Mouse (Mus musculus) MEL (cell line): Measurements from ENCODE around the gene Thap11. TPM values are rescaled to one million over a fixed set of nuclear protein-coding genes. Genes with fewer than 3 reads are reported as not detected.
A peak's percentile ranks its signal among the peaks of the same experiment; 100 is the strongest.

Source experiments
- DNase-seq: peaks from one replicate; pipeline ENCODE4 v3.0.0; 2011; ENCODE audit warnings: low read depth, low spot score
- H3K27ac ChIP-seq: 2 replicates; pipeline ENCODE4 v1.5.1; 2012; ENCODE audit warnings: low read depth, mild to moderate bottlenecking, control low read depth, low read length, moderate library complexity; ENCODE audit not compliant: control insufficient read depth
- H3K27me3 ChIP-seq, 2 experiments: fragments of 150-350 bp in 1 of 2; sonication (generic) in 1 of 2; 2 replicates each; pipeline ENCODE4 v1.6.1; 2012; ENCODE audit warnings: low read length in 2 of 2, mild to moderate bottlenecking in 2 of 2, improper control_type of control experiment in 1 of 2, moderate library complexity in 1 of 2; ENCODE audit not compliant: insufficient read depth in 2 of 2, control insufficient read depth in 1 of 2
- H3K36me3 ChIP-seq, 2 experiments: 2 replicates each; pipeline ENCODE4 v1.6.1; 2012 to 2014; ENCODE audit warnings: low read length in 2 of 2, improper control_type of control experiment in 1 of 2, inconsistent platforms in 1 of 2, mild to moderate bottlenecking in 1 of 2; ENCODE audit not compliant: insufficient read depth in 2 of 2, control insufficient read depth in 1 of 2
- H3K4me1 ChIP-seq, 2 experiments: fragments of 150-350 bp in 1 of 2; sonication (generic) in 1 of 2; 2 replicates each; pipeline ENCODE4 v1.6.1; 2012; ENCODE audit warnings: low read length in 2 of 2, improper control_type of control experiment in 1 of 2, mild to moderate bottlenecking in 1 of 2; ENCODE audit not compliant: insufficient read depth in 2 of 2, control insufficient read depth in 1 of 2
- H3K4me3 ChIP-seq, 2 experiments: fragments of 150-350 bp in 1 of 2; sonication (generic) in 1 of 2; 2 replicates each; pipeline ENCODE4 v1.5.1; 2012; ENCODE audit warnings: low read depth in 2 of 2, low read length in 2 of 2, mild to moderate bottlenecking in 2 of 2, moderate library complexity in 2 of 2, control low read depth in 1 of 2, improper control_type of control experiment in 1 of 2; ENCODE audit not compliant: control insufficient read depth in 1 of 2, insufficient read depth in 1 of 2
- H3K79me2 ChIP-seq: 2 replicates; pipeline ENCODE4 v1.6.1; 2012; ENCODE audit warnings: mild to moderate bottlenecking, low read length, moderate library complexity; ENCODE audit not compliant: control insufficient read depth, poor library complexity, insufficient read depth
- H3K9ac ChIP-seq: 2 replicates; pipeline ENCODE4 v1.6.1; 2012; ENCODE audit warnings: low read depth, mild to moderate bottlenecking, control low read depth, low read length, moderate library complexity; ENCODE audit not compliant: control insufficient read depth, poor library complexity, severe bottlenecking
- H3K9me3 ChIP-seq: fragments of 150-350 bp; sonication (generic); replicated peaks from 2 replicates; pipeline ENCODE4 v1.6.1; 2012; ENCODE audit warnings: mild to moderate bottlenecking, low read length, improper control_type of control experiment, moderate library complexity; ENCODE audit not compliant: insufficient read depth
- BHLHE40 ChIP-seq: IDR thresholded peaks from 2 replicates; pipeline ENCODE4 v1.6.1; 2012; ENCODE audit warnings: low read depth, mild to moderate bottlenecking, inconsistent platforms, low read length, improper control_type of control experiment, borderline replicate concordance
- ELF1 ChIP-seq: IDR thresholded peaks from 2 replicates; pipeline ENCODE4 v1.6.1; 2014; ENCODE audit warnings: low read depth, mild to moderate bottlenecking, inconsistent platforms, low read length, improper control_type of control experiment, moderate library complexity
- EP300 ChIP-seq, 2 experiments: IDR thresholded peaks; 2 replicates each; pipeline ENCODE4 v1.6.1; 2011; ENCODE audit warnings: improper control_type of control experiment in 2 of 2, low read length in 2 of 2, low read depth in 1 of 2, mild to moderate bottlenecking in 1 of 2
- ETS1 ChIP-seq: IDR thresholded peaks from 2 replicates; pipeline ENCODE4 v1.6.1; 2012; ENCODE audit warnings: low read depth, mild to moderate bottlenecking, inconsistent platforms, low read length, improper control_type of control experiment, moderate library complexity
- GATA1 ChIP-seq: IDR thresholded peaks from 2 replicates; pipeline ENCODE4 v1.6.1; 2011; ENCODE audit warnings: low read depth, low read length, improper control_type of control experiment
- HCFC1 ChIP-seq: IDR thresholded peaks from 2 replicates; pipeline ENCODE4 v1.6.1; 2012; ENCODE audit warnings: low read depth, mild to moderate bottlenecking, inconsistent platforms, low read length, improper control_type of control experiment, moderate library complexity
- KAT2A ChIP-seq: conservative IDR thresholded peaks from 2 replicates; pipeline ENCODE4 v1.6.1; 2012; ENCODE audit warnings: low read depth, low read length, improper control_type of control experiment, inconsistent platforms
- MAFK ChIP-seq: IDR thresholded peaks from 2 replicates; pipeline ENCODE4 v1.6.1; 2011; ENCODE audit warnings: low read depth, mild to moderate bottlenecking, low read length, improper control_type of control experiment, borderline replicate concordance
- MXI1 ChIP-seq: IDR thresholded peaks from 2 replicates; pipeline ENCODE4 v1.6.1; 2011; ENCODE audit warnings: mild to moderate bottlenecking, low read depth, low read length, improper control_type of control experiment
- MYB ChIP-seq: IDR thresholded peaks from 2 replicates; pipeline ENCODE4 v1.6.1; 2011; ENCODE audit warnings: mild to moderate bottlenecking, low read depth, low read length, improper control_type of control experiment
- SIN3A ChIP-seq: IDR thresholded peaks from 2 replicates; pipeline ENCODE4 v1.6.1; 2012; ENCODE audit warnings: low read length, improper control_type of control experiment, inconsistent platforms
- TAL1 ChIP-seq: IDR thresholded peaks from 2 replicates; pipeline ENCODE4 v1.6.1; 2012; ENCODE audit warnings: mild to moderate bottlenecking, inconsistent platforms, low read length, moderate library complexity, mixed read lengths
- TBP ChIP-seq: IDR thresholded peaks from 2 replicates; pipeline ENCODE4 v1.8.0; 2011; ENCODE audit warnings: low read depth, low read length, improper control_type of control experiment
- TCF12 ChIP-seq: IDR thresholded peaks from 2 replicates; pipeline ENCODE4 v1.6.1; 2014; ENCODE audit warnings: low read depth, mild to moderate bottlenecking, inconsistent platforms, low read length, improper control_type of control experiment, moderate library complexity
- ZKSCAN1 ChIP-seq: IDR thresholded peaks from 2 replicates; pipeline ENCODE4 v1.6.1; 2012; ENCODE audit warnings: low read depth, mild to moderate bottlenecking, inconsistent platforms, low read length, improper control_type of control experiment, moderate library complexity
- ZMIZ1 ChIP-seq: IDR thresholded peaks from 2 replicates; pipeline ENCODE4 v1.6.1; 2012; ENCODE audit warnings: low read depth, mild to moderate bottlenecking, inconsistent platforms, low read length, improper control_type of control experiment, moderate library complexity
- ZNF384 ChIP-seq: IDR thresholded peaks from 2 replicates; pipeline ENCODE4 v1.6.1; 2012; ENCODE audit warnings: low read depth, mild to moderate bottlenecking, inconsistent platforms, low read length, improper control_type of control experiment
- polyA plus RNA-seq, 2 experiments: library from polyadenylated mRNA; stranded (reverse) in 1 of 2; unstranded in 1 of 2; fragments of >175 nt in 1 of 2; fragments of >200 nt in 1 of 2; gene quantifications; 2 replicates each; pipeline versions ENCODE4 v1.2.1 to v1.2.4; 2012; ENCODE audit warnings: low replicate concordance in 2 of 2, low read depth in 1 of 2; ENCODE audit not compliant: insufficient read length in 2 of 2, insufficient read depth in 1 of 2, missing spikeins in 1 of 2
- total RNA-seq: library from RNA; depleted of rRNA; stranded (reverse); fragments of 300-350 nt; gene quantifications from 2 replicates; pipeline ENCODE4 v1.2.3, GENCODE M21; 2012

Gene Thap11
- total and polyA plus RNA-seq, 3 experiments, result 48.8 to 51.4 TPM; not detected in 1

DNA sequence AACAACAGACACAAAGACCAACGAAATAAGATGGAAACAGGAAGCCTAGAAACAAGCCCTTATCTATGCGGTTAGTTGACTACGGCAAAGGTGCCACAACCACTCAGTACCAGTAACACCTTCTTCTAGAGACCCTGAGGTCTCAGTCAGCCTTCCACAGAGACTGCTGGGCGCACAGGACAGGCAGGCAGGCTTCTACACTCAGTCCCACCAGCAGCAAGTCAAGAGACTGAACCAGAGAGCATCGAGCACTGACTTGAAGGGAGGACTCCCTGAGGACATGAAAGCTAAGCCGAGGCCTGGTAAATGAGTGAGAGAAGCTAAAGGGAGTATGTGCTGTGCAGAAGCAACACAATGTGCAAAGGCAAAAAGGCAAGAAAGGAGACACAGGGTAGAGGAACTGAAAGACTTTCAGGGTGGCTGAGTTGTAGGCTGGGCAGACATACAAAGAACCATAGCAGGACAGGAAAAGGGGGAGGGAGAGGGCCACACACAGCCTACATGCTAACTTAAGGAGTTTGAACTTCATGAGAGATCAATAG is 44.6 kb upstream of the Thap11 start:
- H3K36me3 ChIP-seq, result peaks cover 0 to 56% of the 10 kb centered on the region in 2 experiments; a peak in 2 of 4 replicates

DNA sequence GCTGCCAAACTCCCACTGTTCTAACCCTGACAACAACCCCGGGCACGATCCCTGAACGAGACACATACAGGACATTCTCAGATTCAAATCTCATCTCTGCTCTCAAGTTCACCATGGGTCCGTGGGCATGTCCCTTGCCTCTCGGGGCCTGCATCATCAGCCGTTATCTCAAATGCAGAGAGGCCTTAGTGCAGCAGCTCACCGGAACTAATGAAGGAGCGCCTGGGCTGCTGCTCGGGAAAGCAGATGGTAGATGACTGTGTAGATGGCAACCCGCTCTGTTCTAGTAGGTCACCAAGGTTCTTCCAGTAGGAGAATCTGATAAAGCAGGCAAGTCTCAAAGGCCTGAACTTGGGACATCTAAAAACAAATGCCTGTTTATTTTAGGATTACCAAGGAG is 43.9 kb upstream of the Thap11 start:
- Histone ChIP-seq H3K36me3 (peaks cover 1 to 56% of the 10 kb centered on the region in 2 experiments; a peak in 3 of 4 replicates), H3K4me3 (peak overlapping the region in 1 of 2 experiments; percentile 5; a peak in 1 of 4 replicates), H3K79me2 (peaks cover 3% of the 10 kb centered on the region; the same call in 1 of the 2 replicates)
- peak; percentile 61 for DNase-seq
- TF ChIP-seq MAFK, result no peak
- no peak for TF ChIP-seq MYB
- TF ChIP-seq ETS1, result peak; percentile 17; the same call in 1 of the 2 replicates
- no peak; the same call in 1 of the 2 replicates for TF ChIP-seq SIN3A
- peak; percentile 51; the same call in 1 of the 2 replicates for TF ChIP-seq GATA1
- no peak for TF ChIP-seq MXI1
- TF ChIP-seq, all 39 proteins: peak for 2
- peaks cover 38 to 46% of the 10 kb centered on the region in 2 experiments for H3K4me1 ChIP-seq
- no peaks in the 10 kb centered on the region for H3K27me3 ChIP-seq
- H3K9me3 ChIP-seq, result no peaks in the 10 kb centered on the region
- H3K9ac ChIP-seq, result 0 out of 2 replicates have a peak overlapping the region, but pooled peaks have one; percentile 3
- H3K27ac ChIP-seq, result peak overlapping the region; percentile 83

More for the DNA sequence above, 44.6 kb upstream of the Thap11 start:
- peak; percentile 78 for DNase-seq
- Histone ChIP-seq H3K9me3 (no peaks in the 10 kb centered on the region), H3K4me1 (peaks cover 35 to 46% of the 10 kb centered on the region in 2 experiments), H3K4me3 (peak overlapping the region in 1 of 2 experiments; percentile 14; a peak in 2 of 4 replicates), H3K27ac (peak overlapping the region; percentile 83), H3K9ac (peak overlapping the region; percentile 40), H3K79me2 (peaks cover 3% of the 10 kb centered on the region; the same call in 1 of the 2 replicates), H3K27me3 (no peaks in the 10 kb centered on the region)
- TF ChIP-seq TAL1 (0 out of 2 replicates have a peak, but pooled peaks have one; percentile 5), GATA1 (peak; percentile 86), ZMIZ1 (no peak), BHLHE40 (no peak), ZNF384 (no peak), TCF12 (0 out of 2 replicates have a peak, but pooled peaks have one; percentile 14), SIN3A (peak; percentile 52; the same call in 1 of the 2 replicates), ETS1 (peak; percentile 44; the same call in 1 of the 2 replicates), KAT2A (no peak), MXI1 (peak; percentile 41; the same call in 1 of the 2 replicates), ELF1 (0 out of 2 replicates have a peak, but pooled peaks have one; percentile 29), HCFC1 (0 out of 2 replicates have a peak, but pooled peaks have one; percentile 32), EP300 (IDR thresholded peaks at IDR 0.05; ENCODE audit: low read depth in 1 of 2, low read length in 2 of 2) (peak; percentile 71 to 72; a peak in 3 of 4 replicates), ZKSCAN1 (no peak), TBP (peak; percentile 62)
